Mouse (Mus musculus): Measurements from ENCODE around the gene Frmpd2. TPM values are rescaled to one million over a fixed set of nuclear protein-coding genes. Genes with fewer than 3 reads are reported as not detected.

Frmpd2 gene
- polyA plus RNA-seq, 1 experiment from 2014 or later: not detected

DNA sequence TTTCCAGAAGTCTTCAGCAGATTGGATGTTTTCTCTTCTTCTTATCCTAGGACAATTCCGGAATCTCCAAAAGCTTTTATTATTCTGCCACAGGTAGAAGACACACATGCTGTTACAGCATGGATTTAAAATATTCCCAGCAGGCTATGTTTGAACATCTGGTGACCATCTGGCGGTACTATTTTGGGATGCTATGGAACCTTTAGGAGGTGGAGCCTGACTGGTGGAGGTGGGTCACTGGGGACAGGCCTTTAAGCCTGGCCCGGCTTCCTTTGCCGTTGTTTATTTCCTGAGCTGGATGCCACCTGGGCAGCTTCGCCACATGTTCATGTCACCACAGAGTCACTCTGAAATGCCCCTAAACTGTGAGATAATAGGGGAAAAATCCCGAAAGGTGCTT, 3.7 kb upstream of the Frmpd2 start:
- H3K36me3 ChIP-seq (ENCODE audit: control insufficient read depth, insufficient read depth, low read length): no peaks in the 10 kb centered on the region
- H3K27ac ChIP-seq (replicated peaks): no peak overlapping the region
- H3K9ac ChIP-seq (ENCODE audit: low read length): no peak overlapping the region
- DNase-seq (ENCODE audit: low spot score) (no peak), ATAC-seq (ENCODE audit: low FRiP score, low TSS enrichment) (no peak)
- no peak overlapping the region for H3K4me2 ChIP-seq (replicated peaks; ENCODE audit: low read depth)
- WGBS: 64% methylated on average over 6 of the region's 6 CpGs
- no peaks in the 10 kb centered on the region for H3K27me3 ChIP-seq (ENCODE audit: control insufficient read depth, insufficient read depth, low read length)
- no peaks in the 10 kb centered on the region for H3K4me1 ChIP-seq (replicated peaks; ENCODE audit: control insufficient read depth, insufficient read depth)
- H3K4me3 ChIP-seq (ENCODE audit: low read depth, low read length): no peak overlapping the region
- no peaks in the 10 kb centered on the region for H3K9me3 ChIP-seq (ENCODE audit: control insufficient read depth, low read length)
- no peak for TF ChIP-seq CTCF (IDR thresholded peaks at IDR 0.05; ENCODE audit: low read depth)
- TF ChIP-seq EP300 (optimal IDR thresholded peaks at IDR 0.05): no peak

DNA sequence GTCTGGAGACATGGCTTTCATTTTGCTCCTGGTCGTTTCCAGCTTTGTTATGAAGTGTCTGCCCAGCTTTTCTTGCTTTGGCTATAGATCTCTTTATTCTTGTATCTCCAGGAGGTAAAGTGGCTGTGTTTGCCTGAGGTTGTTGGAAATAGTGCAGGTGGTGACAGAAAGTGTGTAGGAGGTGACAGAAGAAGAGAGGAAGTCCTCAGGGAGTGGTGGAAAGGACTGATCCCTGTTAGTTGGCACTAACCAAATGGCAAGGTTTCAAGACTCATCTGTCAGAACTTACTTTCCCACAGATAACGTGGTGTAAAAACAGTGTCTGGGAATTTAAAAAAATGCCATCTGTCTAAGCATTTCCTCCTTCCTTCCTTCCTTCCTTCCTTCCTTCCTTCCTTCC, 3.0 kb downstream of the Frmpd2 start:
- no peak for DNase-seq (ENCODE audit: low spot score)
- WGBS: 57% methylated on average over 2 of the region's 2 CpGs

DNA sequence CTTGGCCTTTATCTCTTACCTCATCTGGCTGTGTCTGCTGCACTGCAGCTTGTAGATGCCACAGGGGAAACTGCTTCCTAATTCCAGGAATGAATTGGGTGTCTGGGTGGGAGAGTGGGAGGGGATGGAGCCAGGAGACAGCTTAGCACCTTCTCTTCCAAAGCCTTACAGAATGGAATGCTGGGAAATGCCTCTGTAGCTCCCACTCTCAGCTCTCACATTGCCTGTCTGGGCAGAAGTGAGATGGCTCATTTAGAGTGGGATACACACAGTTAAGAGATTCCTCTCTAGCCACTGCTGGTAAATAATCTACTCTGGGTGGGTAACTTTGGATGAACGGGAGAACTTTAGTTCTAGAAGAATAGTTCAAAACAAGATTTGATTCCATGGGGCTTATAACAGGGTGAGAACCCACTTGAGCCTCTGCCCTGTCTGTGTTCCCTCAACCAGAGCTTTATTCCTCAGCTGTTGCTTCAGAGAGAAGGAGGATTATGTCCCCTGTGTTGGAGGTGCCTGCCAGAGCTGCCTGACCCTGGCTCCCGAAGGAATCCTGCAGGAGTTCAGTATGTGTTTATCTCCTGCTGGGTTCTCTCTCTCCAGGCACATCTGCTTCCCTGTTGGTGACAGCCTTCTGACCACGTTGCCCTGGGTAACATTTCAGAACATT, 4.7 kb downstream of the Frmpd2 start:
- no peak overlapping the region for H3K4me3 ChIP-seq (ENCODE audit: low read depth, low read length)
- TF ChIP-seq EP300 (optimal IDR thresholded peaks at IDR 0.05) (no peak), CTCF (IDR thresholded peaks at IDR 0.05; ENCODE audit: low read depth) (no peak)
- H3K36me3 ChIP-seq (ENCODE audit: control insufficient read depth, insufficient read depth, low read length): no peaks in the 10 kb centered on the region
- no peaks in the 10 kb centered on the region for H3K27me3 ChIP-seq (ENCODE audit: control insufficient read depth, insufficient read depth, low read length)
- H3K9ac ChIP-seq (ENCODE audit: low read length): no peak overlapping the region
- H3K4me2 ChIP-seq (replicated peaks; ENCODE audit: low read depth): no peak overlapping the region
- ATAC-seq (ENCODE audit: low FRiP score, low TSS enrichment) (no peak), DNase-seq (ENCODE audit: low spot score) (no peak)
- no peaks in the 10 kb centered on the region for H3K9me3 ChIP-seq (ENCODE audit: control insufficient read depth, low read length)
- 7% methylated on average over 3 of the region's 3 CpGs for WGBS
- no peak overlapping the region for H3K27ac ChIP-seq (replicated peaks)
- no peaks in the 10 kb centered on the region for H3K4me1 ChIP-seq (replicated peaks; ENCODE audit: control insufficient read depth, insufficient read depth)

More for the DNA sequence above, 3.0 kb downstream of the Frmpd2 start:
- H3K4me1 ChIP-seq (replicated peaks; ENCODE audit: control insufficient read depth, insufficient read depth): no peaks in the 10 kb centered on the region
- TF ChIP-seq CTCF (IDR thresholded peaks at IDR 0.05; ENCODE audit: low read depth) (no peak), EP300 (optimal IDR thresholded peaks at IDR 0.05) (no peak)
- H3K9ac ChIP-seq (ENCODE audit: low read length): no peak overlapping the region
- H3K27ac ChIP-seq (replicated peaks): no peak overlapping the region
- no peak overlapping the region for H3K4me2 ChIP-seq (replicated peaks; ENCODE audit: low read depth)
- no peaks in the 10 kb centered on the region for H3K36me3 ChIP-seq (ENCODE audit: control insufficient read depth, insufficient read depth, low read length)
- no peak overlapping the region for H3K4me3 ChIP-seq (ENCODE audit: low read depth, low read length)
- H3K9me3 ChIP-seq (ENCODE audit: control insufficient read depth, low read length): no peaks in the 10 kb centered on the region
- no peak for ATAC-seq (ENCODE audit: low FRiP score, low TSS enrichment)
- no peaks in the 10 kb centered on the region for H3K27me3 ChIP-seq (ENCODE audit: control insufficient read depth, insufficient read depth, low read length)

DNA sequence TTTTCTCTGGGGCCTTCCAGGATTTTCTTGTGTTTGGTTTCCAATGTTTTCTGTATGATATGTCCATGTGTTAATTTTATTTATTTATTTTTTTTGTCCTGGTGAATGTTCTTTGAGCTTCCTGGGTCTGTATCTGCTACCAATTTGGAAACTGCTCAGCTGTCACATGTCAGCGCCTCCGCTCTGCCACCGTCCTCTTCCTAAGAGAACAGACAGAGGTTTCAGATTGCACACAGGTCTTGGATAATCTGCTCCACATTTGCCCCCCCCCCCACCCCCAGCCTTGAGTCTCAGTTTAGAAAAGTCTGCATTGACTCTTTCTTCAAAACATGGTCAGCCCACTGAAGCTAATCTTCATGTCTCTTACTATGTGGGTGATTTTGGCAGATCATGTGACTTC, 10.5 kb downstream of the Frmpd2 start:
- H3K4me3 ChIP-seq (ENCODE audit: low read depth, low read length): no peak overlapping the region
- TF ChIP-seq EP300 (optimal IDR thresholded peaks at IDR 0.05): no peak
- TF ChIP-seq CTCF (IDR thresholded peaks at IDR 0.05; ENCODE audit: low read depth): no peak
- no peak overlapping the region for H3K4me2 ChIP-seq (replicated peaks; ENCODE audit: low read depth)
- H3K9ac ChIP-seq (ENCODE audit: low read length): no peak overlapping the region
- no peak overlapping the region for H3K27ac ChIP-seq (replicated peaks)
- 63% methylated on average over 3 of the region's 3 CpGs for whole genome bisulfite sequencing
- H3K4me1 ChIP-seq (replicated peaks; ENCODE audit: control insufficient read depth, insufficient read depth): no peaks in the 10 kb centered on the region
- H3K27me3 ChIP-seq (ENCODE audit: control insufficient read depth, insufficient read depth, low read length): no peaks in the 10 kb centered on the region
- no peaks in the 10 kb centered on the region for H3K9me3 ChIP-seq (ENCODE audit: control insufficient read depth, low read length)
- no peaks in the 10 kb centered on the region for H3K36me3 ChIP-seq (ENCODE audit: control insufficient read depth, insufficient read depth, low read length)
- ATAC-seq (ENCODE audit: low FRiP score, low TSS enrichment) (no peak), DNase-seq (ENCODE audit: low spot score) (no peak)

DNA sequence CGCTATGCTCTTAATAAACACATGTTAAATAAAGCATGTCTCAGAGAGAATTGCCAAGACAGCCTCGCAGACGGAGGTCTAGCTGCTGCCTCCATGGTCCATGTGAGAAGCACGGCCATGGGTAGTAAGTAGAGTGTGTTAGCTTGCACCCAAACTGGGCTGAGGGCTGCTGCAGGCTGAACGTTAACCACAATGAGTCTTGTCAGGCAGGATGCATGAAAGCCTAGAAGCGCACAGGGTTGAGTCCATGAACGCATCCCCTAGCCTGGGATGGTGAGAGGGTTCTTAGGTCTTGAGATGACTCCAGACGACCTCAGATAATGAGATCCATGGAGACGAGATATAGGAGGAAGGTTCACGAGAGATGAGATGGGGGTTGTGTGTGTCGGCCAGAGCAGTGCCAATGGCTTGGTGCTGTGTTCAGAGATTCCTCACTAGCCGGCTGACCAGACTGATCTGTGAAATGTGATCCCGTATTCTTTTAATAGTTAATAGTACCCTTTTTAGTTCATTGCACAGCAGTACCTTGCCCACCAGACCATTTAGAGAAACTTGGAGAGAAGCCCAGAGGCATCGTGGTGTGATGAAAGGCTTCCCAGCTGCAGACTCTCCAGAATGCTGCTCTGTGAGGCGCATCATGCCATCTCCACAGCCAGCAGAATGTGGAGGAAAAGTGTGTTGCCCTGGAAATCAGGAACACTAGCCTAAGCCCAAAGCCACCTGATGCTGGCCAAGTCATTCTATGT, 16.5 kb downstream of the Frmpd2 start:
- no peak for ATAC-seq (ENCODE audit: low FRiP score, low TSS enrichment)
- no peak for TF ChIP-seq CTCF (IDR thresholded peaks at IDR 0.05; ENCODE audit: low read depth)
- no peak for TF ChIP-seq EP300 (optimal IDR thresholded peaks at IDR 0.05)
- H3K4me1 ChIP-seq (replicated peaks; ENCODE audit: control insufficient read depth, insufficient read depth): no peaks in the 10 kb centered on the region
- no peaks in the 10 kb centered on the region for H3K36me3 ChIP-seq (ENCODE audit: control insufficient read depth, insufficient read depth, low read length)
- no peaks in the 10 kb centered on the region for H3K9me3 ChIP-seq (ENCODE audit: control insufficient read depth, low read length)
- H3K9ac ChIP-seq (ENCODE audit: low read length): no peak overlapping the region
- no peak for DNase-seq (ENCODE audit: low spot score)
- no peak overlapping the region for H3K4me2 ChIP-seq (replicated peaks; ENCODE audit: low read depth)
- H3K27me3 ChIP-seq (ENCODE audit: control insufficient read depth, insufficient read depth, low read length): no peaks in the 10 kb centered on the region
- WGBS: 61% methylated on average over 15 of the region's 15 CpGs
- no peak overlapping the region for H3K27ac ChIP-seq (replicated peaks)
- no peak overlapping the region for H3K4me3 ChIP-seq (ENCODE audit: low read depth, low read length)

DNA sequence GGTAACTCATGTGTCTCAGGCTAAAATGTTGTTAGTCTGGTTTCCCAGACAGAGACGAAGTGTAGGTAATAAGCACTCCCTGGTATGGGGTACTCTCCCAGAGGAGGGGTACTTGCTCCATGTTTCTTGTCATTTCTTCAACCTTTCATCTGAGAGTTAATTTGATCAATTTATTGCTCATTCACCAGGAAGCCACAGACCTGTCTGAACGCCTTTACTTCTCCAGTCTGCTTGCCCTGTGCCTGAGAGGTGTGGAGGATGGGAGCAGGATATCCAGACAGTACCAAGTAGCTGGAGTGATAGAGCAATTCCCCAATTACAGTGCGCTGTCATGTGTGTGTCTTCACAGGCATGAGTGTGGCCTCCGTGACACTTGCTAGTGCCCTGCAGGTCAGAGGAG, 23.7 kb downstream of the Frmpd2 start:
- H3K27me3 ChIP-seq (ENCODE audit: control insufficient read depth, insufficient read depth, low read length): no peaks in the 10 kb centered on the region
- H3K4me2 ChIP-seq (replicated peaks; ENCODE audit: low read depth): no peak overlapping the region
- ATAC-seq (ENCODE audit: low FRiP score, low TSS enrichment) (no peak), DNase-seq (ENCODE audit: low spot score) (no peak)
- H3K9ac ChIP-seq (ENCODE audit: low read length): no peak overlapping the region
- WGBS: 65% methylated on average over 4 of the region's 4 CpGs
- no peak for TF ChIP-seq CTCF (IDR thresholded peaks at IDR 0.05; ENCODE audit: low read depth)
- TF ChIP-seq EP300 (optimal IDR thresholded peaks at IDR 0.05): no peak
- H3K27ac ChIP-seq (replicated peaks): no peak overlapping the region
- no peaks in the 10 kb centered on the region for H3K36me3 ChIP-seq (ENCODE audit: control insufficient read depth, insufficient read depth, low read length)
- no peaks in the 10 kb centered on the region for H3K4me1 ChIP-seq (replicated peaks; ENCODE audit: control insufficient read depth, insufficient read depth)
- no peaks in the 10 kb centered on the region for H3K9me3 ChIP-seq (ENCODE audit: control insufficient read depth, low read length)
- no peak overlapping the region for H3K4me3 ChIP-seq (ENCODE audit: low read depth, low read length)
